Mouse (Mus musculus): ENCODE results near the gene Scgb1b15.
"Not testable (repeated sequence)": the region's sequence is repeated elsewhere in the genome, so short reads cannot be mapped to it uniquely, and the experiment has no call there.

Scgb1b15 gene

GRCm38 (mm10) chr7:32836254-32836653, at the start of gene Scgb1b15:
TSS of gene Scgb1b15 (plus strand) at chr7:32836554.
- CTCF ChIA-PET, POLR2A ChIA-PET: not testable (repeated sequence)

GRCm38 (mm10) chr7:32829562-32829961, 6.8 kb upstream of the Scgb1b15 start, which contains the start of gene Scgb2b15:
TSS of gene Scgb2b15 (minus strand) at chr7:32829662.
- CTCF ChIA-PET, POLR2A ChIA-PET: not testable (repeated sequence)
